Mouse (Mus musculus) lung, adult 2 months (tissue): Measurements from ENCODE around the gene Itm2a.

Experiments used
- CTCF ChIP-seq: fragments of 200-500 bp; IDR thresholded peaks from 2 replicates; pipeline ENCODE4 v1.5.1; 2011; ENCODE audit warnings: mild to moderate bottlenecking, low read length, control low read depth; ENCODE audit not compliant: insufficient read depth
- POLR2A ChIP-seq: fragments of 200-500 bp; IDR thresholded peaks from 2 replicates; pipeline ENCODE4 v1.6.1; 2011; ENCODE audit warnings: low read depth, mild to moderate bottlenecking, control low read depth, low read length, borderline replicate concordance; ENCODE audit errors: extremely low read depth

DNA sequence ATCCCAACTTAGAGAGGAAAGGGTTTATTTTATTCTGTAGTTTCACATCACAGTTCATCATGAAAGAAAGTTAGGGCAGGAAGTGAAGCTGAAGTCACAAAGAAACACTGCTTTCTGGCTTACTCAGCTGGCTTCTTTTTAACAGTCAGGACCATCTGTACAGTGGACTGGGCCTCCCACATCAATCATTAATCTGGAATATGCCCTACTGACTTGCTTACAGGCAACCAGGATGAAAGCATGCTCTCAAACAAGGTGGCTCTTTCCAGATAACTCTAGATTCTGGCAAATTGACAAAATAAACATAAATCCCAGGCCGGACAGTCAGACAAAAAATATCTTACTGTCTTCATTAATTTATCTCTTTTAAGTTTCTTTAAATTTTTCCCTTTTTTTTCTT lies 27.8 kb downstream of the Itm2a start:
- TF ChIP-seq CTCF, result no peak
- TF ChIP-seq POLR2A, result no peak
